Mouse (Mus musculus): Measurements from ENCODE around the gene Hhipl2. TPM values are rescaled to one million over a fixed set of nuclear protein-coding genes. Genes with fewer than 3 reads are reported as not detected.
"Not testable (repeated sequence)": the region's sequence is repeated elsewhere in the genome, so short reads cannot be mapped to it uniquely, and the experiment has no call there.

Gene Hhipl2
- polyA plus RNA-seq (2012; rRNA removed), result 0.27 and 0.34 TPM in 2 replicates

- DNase-seq (ENCODE audit: low spot score), result no peak
Observed at GRCm38 (mm10) chr1:183417873-183418272, at the start of gene Hhipl2. Gene Hhipl2, plus strand, starts transcription at chr1:183418215.

GRCm38 (mm10) chr1:183368601-183369400 is 49.2 kb upstream of the Hhipl2 start:
- DNase-seq (ENCODE audit: low spot score), result no peak

- peak; percentile 86 for DNase-seq (ENCODE audit: low spot score)
Observed at GRCm38 (mm10) chr1:183369427-183370014, 48.5 kb upstream of the Hhipl2 start, which contains the start of gene Mia3. Gene Mia3, minus strand, starts transcription at chr1:183369553.

- DNase-seq (ENCODE audit: low spot score), result no peak
Observed at GRCm38 (mm10) chr1:183374728-183375127, 43.3 kb upstream of the Hhipl2 start.

- no peak for DNase-seq (ENCODE audit: low spot score)
Observed at GRCm38 (mm10) chr1:183377045-183377444, 41.0 kb upstream of the Hhipl2 start.

GRCm38 (mm10) chr1:183378321-183378941 is 39.6 kb upstream of the Hhipl2 start:
- DNase-seq (ENCODE audit: low spot score), result no peak

- not testable (repeated sequence) for DNase-seq (ENCODE audit: low spot score)
Observed at GRCm38 (mm10) chr1:183379376-183379775, 38.6 kb upstream of the Hhipl2 start.

- DNase-seq (ENCODE audit: low spot score), result no peak
Observed at GRCm38 (mm10) chr1:183381816-183382215, 36.2 kb upstream of the Hhipl2 start.

- no peak for DNase-seq (ENCODE audit: low spot score)
Observed at GRCm38 (mm10) chr1:183382621-183383020, 35.4 kb upstream of the Hhipl2 start.

GRCm38 (mm10) chr1:183387421-183387820 is 30.6 kb upstream of the Hhipl2 start:
- DNase-seq (ENCODE audit: low spot score), result not testable (repeated sequence)

GRCm38 (mm10) chr1:183388426-183389406 is 29.3 kb upstream of the Hhipl2 start, which contains the start of gene Taf1a:
Gene Taf1a, plus strand, starts transcription at chr1:183388981.
- DNase-seq (ENCODE audit: low spot score), result peak; percentile 79

GRCm38 (mm10) chr1:183403396-183403795 is 14.6 kb upstream of the Hhipl2 start:
- DNase-seq (ENCODE audit: low spot score), result no peak

- DNase-seq (ENCODE audit: low spot score), result no peak
Observed at GRCm38 (mm10) chr1:183414081-183414727, 3.8 kb upstream of the Hhipl2 start.

- DNase-seq (ENCODE audit: low spot score), result no peak
Observed at GRCm38 (mm10) chr1:183419741-183420140, 1.7 kb downstream of the Hhipl2 start.

GRCm38 (mm10) chr1:183420296-183420695 is 2.3 kb downstream of the Hhipl2 start:
- DNase-seq (ENCODE audit: low spot score), result no peak

- DNase-seq (ENCODE audit: low spot score), result no peak
Observed at GRCm38 (mm10) chr1:183424100-183424499, 6.1 kb downstream of the Hhipl2 start.

- DNase-seq (ENCODE audit: low spot score), result no peak
Observed at GRCm38 (mm10) chr1:183434918-183435317, 16.9 kb downstream of the Hhipl2 start.

- peak; percentile 72 for DNase-seq (ENCODE audit: low spot score)
Observed at GRCm38 (mm10) chr1:183439036-183439435, 21.0 kb downstream of the Hhipl2 start.

GRCm38 (mm10) chr1:183442015-183442774 is 24.2 kb downstream of the Hhipl2 start:
- DNase-seq (ENCODE audit: low spot score), result peak; percentile 54

- no peak for DNase-seq (ENCODE audit: low spot score)
Observed at GRCm38 (mm10) chr1:183453066-183453465, 35.1 kb downstream of the Hhipl2 start.

Data from urinary bladder, adult 2 months (tissue).